8 mouse cellular contexts compared by ENCODE assay signal in genomic region chr4:128805150-128806042, GRCm38 (mm10). TPM values are rescaled to one million over a fixed set of nuclear protein-coding genes. Genes with fewer than 3 reads are reported as not detected.
DNase-seq lines count a peak whose midpoint lies in the region; ATAC-seq and TF ChIP-seq lines count a peak whose summit lies in the region.

No protein-coding gene starts in this region.

- H3K4me2 ChIP-seq in liver, embryonic 14.5 days (ENCODE audit: low read depth): peak overlapping the region; percentile 99
- H3K4me2 ChIP-seq in neural tube, embryonic 12.5 days (replicated peaks): peak overlapping the region; percentile 92

- no peak for TF ChIP-seq EP300 in liver, embryonic 14.5 days (IDR thresholded peaks at IDR 0.05; ENCODE audit: low read depth)

- DNase-seq in lung, adult 18-20 months: peak; percentile 41 to 50
- no peak for DNase-seq in lung, postnatal 25 days (ENCODE audit: low spot score)
- peak; percentile 50 for DNase-seq in ZHBTc4 (ENCODE audit: low read depth, low spot score)
- peak; percentile 56 for DNase-seq in forebrain, embryonic 10.5 days (ENCODE audit: extremely low spot score, low spot score)
- DNase-seq in liver, embryonic 14.5 days (ENCODE audit: low read depth in 3 of 3, low spot score in 3 of 3): peak in 1 of 3 experiments; percentile 32

- no peak for TF ChIP-seq CTCF in liver, embryonic 14.5 days (IDR thresholded peaks at IDR 0.05; ENCODE audit: low read depth)

- peak; percentile 33 for ATAC-seq in inflammation-experienced regulatory T-cells, adult 6 months
- no peak; the same call in 1 of the 2 replicates for ATAC-seq in liver, embryonic 14.5 days (ENCODE audit: insufficient read depth)
- no peak for ATAC-seq in neural tube, embryonic 12.5 days (ENCODE audit: low FRiP score, low read depth)
- ATAC-seq in activated CD4-positive, CD25-positive, alpha-beta regulatory T cell, adult 4 months: no peak

- H3K36me3 ChIP-seq in forebrain, embryonic 10.5 days (replicated peaks): peaks cover 23% of the 10 kb centered on the region
- no peaks in the 10 kb centered on the region for H3K36me3 ChIP-seq in liver, embryonic 14.5 days (replicated peaks; ENCODE audit: control insufficient read depth, insufficient read depth, low read depth)
- no peaks in the 10 kb centered on the region for H3K36me3 ChIP-seq in neural tube, embryonic 12.5 days

- peak overlapping the region; percentile 99 for H3K27ac ChIP-seq in forebrain, embryonic 10.5 days
- H3K27ac ChIP-seq in liver, embryonic 14.5 days: peak overlapping the region; percentile 86
- peak overlapping the region; percentile 97 for H3K27ac ChIP-seq in neural tube, embryonic 12.5 days

- H3K9me3 ChIP-seq in forebrain, embryonic 10.5 days: no peaks in the 10 kb centered on the region
- no peaks in the 10 kb centered on the region for H3K9me3 ChIP-seq in liver, embryonic 14.5 days (ENCODE audit: control insufficient read depth, low read length)
- H3K9me3 ChIP-seq in neural tube, embryonic 12.5 days: no peaks in the 10 kb centered on the region

- no peaks in the 10 kb centered on the region for H3K27me3 ChIP-seq in forebrain, embryonic 10.5 days (ENCODE audit: poor library complexity, severe bottlenecking)
- H3K27me3 ChIP-seq in liver, embryonic 14.5 days (ENCODE audit: control insufficient read depth, insufficient read depth, low read length): no peaks in the 10 kb centered on the region
- H3K27me3 ChIP-seq in neural tube, embryonic 12.5 days (replicated peaks): no peaks in the 10 kb centered on the region

- peak overlapping the region; percentile 80 for H3K4me3 ChIP-seq in forebrain, embryonic 10.5 days
- H3K4me3 ChIP-seq in liver, embryonic 14.5 days (ENCODE audit: insufficient read depth in 1 of 2, low read depth in 2 of 2, low read length in 2 of 2): peak overlapping the region; percentile 92 to 96
- peak overlapping the region; percentile 93 for H3K4me3 ChIP-seq in neural tube, embryonic 12.5 days

- WGBS in forebrain, embryonic 10.5 days: 1% methylated on average over 73 of the region's 74 CpGs
- under 1% methylated on average over 71 of the region's 74 CpGs for WGBS in liver, embryonic 14.5 days (ENCODE audit: insufficient replicate concordance)
- under 1% methylated on average over 73 of the region's 74 CpGs for WGBS in neural tube, embryonic 12.5 days

- H3K9ac ChIP-seq in liver, embryonic 14.5 days (replicated peaks): peak overlapping the region; percentile 97
- H3K9ac ChIP-seq in neural tube, embryonic 12.5 days: peak overlapping the region; percentile 98

- peaks cover 62% of the 10 kb centered on the region for H3K4me1 ChIP-seq in forebrain, embryonic 10.5 days
- peaks cover 24 to 37% of the 10 kb centered on the region in 2 experiments for H3K4me1 ChIP-seq in liver, embryonic 14.5 days (replicated peaks; ENCODE audit: control insufficient read depth in 2 of 2, insufficient read depth in 2 of 2, low read length in 1 of 2)
- peaks cover 43% of the 10 kb centered on the region for H3K4me1 ChIP-seq in neural tube, embryonic 12.5 days

RNA-seq across cellular contexts. Expression of gene Zfp362, which starts 0.4 kb away (rescaled TPM):
- polyA plus RNA-seq in forebrain, embryonic 10.5 days (2016; fragmentation: Nextera tagmentation; extraction: Ambion mirVana): 37.1 and 37.3 TPM in 2 replicates
- polyA plus RNA-seq in inflammation-experienced regulatory T-cells, adult 6 months (2017; shearing (Covaris generic)): 10 to 100 TPM in 1 of 3 experiments, 1 to 10 TPM in 2; 6.0 to 10.3 (median 8.4) TPM
- polyA plus RNA-seq in liver, embryonic 14.5 days (2012; rRNA removed): 7.6 and 8.2 TPM in 2 replicates
- 6.2 and 7.4 TPM in 2 replicates for polyA plus RNA-seq in liver, embryonic 14.5 days (2014; fragmentation: Nextera tagmentation; extraction: Ambion mirVana)
- polyA plus RNA-seq in neural tube, embryonic 12.5 days (2016; fragmentation: Nextera tagmentation; extraction: Ambion mirVana): 45.5 and 51.3 TPM in 2 replicates
- 10 to 100 TPM in 1 of 2 experiments, 1 to 10 TPM in 1; 6.9 to 13.2 TPM for polyA plus RNA-seq in activated CD4-positive, CD25-positive, alpha-beta regulatory T cell, adult 4 months (2017; shearing (Covaris generic))

RNA-seq across cellular contexts. Expression of gene A3galt2, which starts 50.2 kb away (rescaled TPM):
- 0.07 and 0.17 TPM in 2 replicates for polyA plus RNA-seq in forebrain, embryonic 10.5 days (2016; fragmentation: Nextera tagmentation; extraction: Ambion mirVana)
- polyA plus RNA-seq in inflammation-experienced regulatory T-cells, adult 6 months (2017; shearing (Covaris generic)): under 1 TPM in 2 of 3 experiments, not detected in 1; 0.16 to 0.38 TPM
- polyA plus RNA-seq in liver, embryonic 14.5 days (2012; rRNA removed): 0.06 and 0.09 TPM in 2 replicates
- polyA plus RNA-seq in liver, embryonic 14.5 days (2014; fragmentation: Nextera tagmentation; extraction: Ambion mirVana): 0.04 TPM in 1 of 2 replicates, not detected in the other
- 0.46 and 0.54 TPM in 2 replicates for polyA plus RNA-seq in neural tube, embryonic 12.5 days (2016; fragmentation: Nextera tagmentation; extraction: Ambion mirVana)
- polyA plus RNA-seq in activated CD4-positive, CD25-positive, alpha-beta regulatory T cell, adult 4 months (2017; shearing (Covaris generic)): not detected
